Mouse (Mus musculus): ENCODE results near the gene Olfr339.
"Not testable (repeated sequence)": the region's sequence is repeated elsewhere in the genome, so short reads cannot be mapped to it uniquely, and the experiment has no call there.

The Olfr339 gene

DNA sequence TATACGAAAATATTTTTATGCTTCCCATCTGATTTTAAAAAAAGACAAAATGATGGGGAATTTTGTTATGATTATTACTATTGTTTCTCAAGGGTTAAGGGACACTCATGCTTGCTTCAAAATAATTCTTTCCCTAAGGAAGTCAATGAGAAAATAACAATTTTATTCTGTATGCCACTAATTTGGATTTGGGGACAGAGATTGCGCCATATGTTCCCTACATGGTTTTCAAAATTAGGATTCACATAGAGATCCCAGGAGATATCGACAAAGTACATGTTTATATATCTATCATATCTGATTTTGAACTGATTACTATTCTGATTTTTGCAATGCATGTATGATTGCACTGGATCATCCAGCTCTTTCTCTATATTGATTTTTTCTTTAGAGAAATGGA lies at the start of gene Olfr339:
Olfr339 (plus strand) TSS at position 301 of the 400 bp plus-strand sequence.
- DNase-seq, result no peak

DNA sequence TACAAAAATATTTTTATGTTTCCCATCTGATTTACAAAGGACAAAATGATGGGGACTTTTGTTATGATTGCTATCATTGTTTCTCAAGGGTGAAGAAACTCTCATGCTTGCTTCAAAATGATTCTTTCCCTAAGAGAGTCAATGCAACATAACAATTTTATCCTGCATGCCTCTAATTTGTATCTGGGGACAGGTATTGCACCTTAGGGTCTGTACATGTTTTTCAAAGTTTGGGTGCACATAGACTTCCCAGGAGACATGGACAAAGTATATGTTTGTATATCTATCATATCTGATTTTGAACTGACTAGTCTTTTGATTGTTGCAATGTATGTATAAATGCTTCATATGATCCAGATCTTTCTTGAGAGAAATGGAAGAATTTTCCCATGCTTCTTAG lies 45.5 kb upstream of the Olfr339 start, which contains the start of gene Olfr338:
Olfr338 (plus strand) TSS at position 301 of the 400 bp plus-strand sequence.
- DNase-seq, result no peak

DNA sequence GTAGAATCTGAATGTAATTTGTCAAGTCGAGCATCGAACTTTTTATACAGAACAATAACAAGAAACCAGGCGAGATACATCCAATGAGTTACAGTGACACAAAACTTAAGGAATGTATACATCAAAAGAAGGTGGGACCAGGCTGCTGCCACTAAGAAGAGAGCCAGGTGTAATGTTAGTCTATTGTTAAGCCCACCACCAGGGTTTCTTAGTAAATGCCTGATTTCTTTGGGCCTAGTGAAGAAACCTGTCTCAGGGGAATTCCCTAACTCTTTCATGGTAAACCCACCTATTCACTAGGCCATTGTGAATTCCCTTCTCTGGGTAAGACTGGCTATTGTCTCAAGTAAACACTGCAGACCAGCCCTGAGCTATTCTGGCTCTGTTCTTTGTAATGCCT lies 3.6 kb upstream of the Olfr339 start:
- DNase-seq, result not testable (repeated sequence)

DNA sequence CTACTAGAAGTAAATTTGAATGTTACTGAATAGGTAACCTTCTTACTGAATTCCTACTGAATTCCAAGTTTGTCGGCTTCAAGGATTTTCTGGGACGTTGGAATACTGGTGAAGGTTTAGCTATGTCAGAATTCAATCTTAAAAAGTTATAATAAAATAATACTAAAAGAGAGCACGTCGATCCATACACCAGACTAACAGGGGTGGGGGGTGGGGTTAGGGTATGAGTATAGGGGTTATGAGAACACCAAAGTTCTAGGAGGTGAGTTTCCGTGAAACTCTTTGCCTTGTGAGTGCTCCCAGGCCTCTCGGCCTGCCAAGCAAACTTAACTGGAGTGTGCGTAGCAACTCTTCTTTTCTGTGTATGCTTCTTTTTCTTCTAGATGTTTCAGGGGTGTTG lies 3.2 kb upstream of the Olfr339 start:
- DNase-seq, result not testable (repeated sequence)

DNA sequence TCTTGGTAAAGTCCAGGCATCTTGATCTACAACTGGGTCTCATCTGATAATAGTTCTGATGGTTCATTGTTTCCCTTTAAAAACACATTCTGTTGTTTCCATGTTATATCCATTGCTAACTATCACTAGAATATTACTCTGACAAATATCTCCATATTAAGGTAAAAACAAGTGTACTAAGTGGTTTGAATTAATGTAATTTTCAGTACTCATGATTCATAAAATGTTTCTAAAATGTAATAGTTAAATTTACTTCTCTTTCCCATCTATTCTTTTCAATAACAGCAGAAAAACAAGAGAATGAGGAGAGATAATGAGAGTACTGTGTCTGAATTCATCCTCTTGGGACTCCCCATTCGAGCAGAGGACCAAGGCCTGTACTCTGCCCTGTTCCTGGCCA lies 33.5 kb downstream of the Olfr339 start, which contains the start of gene Olfr340:
Olfr340 (plus strand) TSS at position 301 of the 400 bp plus-strand sequence.
- no peak for DNase-seq

DNA sequence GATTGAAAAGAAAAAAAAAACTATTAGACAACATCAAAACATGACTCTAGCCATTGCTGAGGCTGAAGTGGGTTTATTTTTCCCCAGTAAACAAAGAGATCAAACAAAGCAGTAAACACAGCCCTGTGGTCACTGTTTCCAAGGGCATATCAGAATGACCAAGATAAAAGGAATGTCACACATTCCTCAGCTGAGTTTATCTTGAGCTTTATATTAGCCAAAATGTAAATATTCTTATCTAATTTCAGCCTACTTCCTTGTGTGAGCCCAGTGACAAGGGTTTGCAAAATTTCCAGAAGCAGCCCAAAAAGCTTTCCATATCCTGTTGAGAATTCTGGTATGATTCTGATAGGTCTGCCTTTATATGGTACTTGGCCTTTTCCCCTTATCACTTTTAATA lies 54.9 kb downstream of the Olfr339 start:
- no peak for DNase-seq

Measured in thymus, adult 18-20 months (tissue).